Mouse (Mus musculus): ENCODE results near the gene Nsg1.

Nsg1 gene

GRCm38 (mm10) chr5:38159634-38160413 lies at the start of gene Nsg1:
TSS of gene Nsg1 (minus strand) at chr5:38159907.
- DNase-seq (ENCODE audit: low spot score) = no peak

- DNase-seq (ENCODE audit: low spot score) = no peak
These were observed 49.3 kb upstream of the Nsg1 start for GRCm38 (mm10) chr5:38208985-38209384.

- DNase-seq (ENCODE audit: low spot score) = no peak
These were observed 45.6 kb upstream of the Nsg1 start for GRCm38 (mm10) chr5:38205303-38205726.

GRCm38 (mm10) chr5:38199686-38200085 lies 40.0 kb upstream of the Nsg1 start:
- no peak for DNase-seq (ENCODE audit: low spot score)

GRCm38 (mm10) chr5:38197482-38197823 lies 37.7 kb upstream of the Nsg1 start:
- DNase-seq (ENCODE audit: low spot score) = peak; percentile 75

DNA sequence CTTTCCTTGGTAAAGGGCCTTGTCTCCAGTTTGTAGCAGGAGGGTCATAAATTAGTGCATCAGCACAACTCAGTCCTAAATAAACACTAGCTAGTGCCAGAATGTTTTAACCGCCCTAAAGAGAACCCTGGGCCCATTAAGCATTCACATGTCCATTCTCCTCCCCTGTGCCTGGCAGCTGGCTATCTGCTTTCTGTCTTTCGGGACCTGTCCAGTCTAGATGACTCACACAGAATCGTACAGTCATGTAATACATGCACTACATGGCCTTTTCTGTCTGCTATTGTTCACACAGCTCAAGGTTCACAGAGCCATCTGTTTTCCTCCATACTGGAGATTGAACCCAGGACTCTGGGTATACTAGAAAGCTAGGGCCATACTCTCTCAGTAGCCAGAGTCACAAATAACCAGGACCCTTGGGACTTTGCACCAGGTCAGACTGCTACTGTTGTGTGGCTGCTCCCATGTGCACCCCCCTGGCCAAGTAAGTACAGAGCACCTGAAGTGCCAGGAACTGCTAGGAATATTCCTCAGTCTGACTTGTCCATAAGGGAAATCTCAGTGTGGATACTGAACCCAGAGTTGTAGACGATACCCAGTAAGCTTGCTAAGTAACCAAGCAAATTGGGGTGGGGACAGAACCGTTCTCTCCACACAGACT lies 37.2 kb upstream of the Nsg1 start:
- DNase-seq (ENCODE audit: low spot score) = no peak

DNA sequence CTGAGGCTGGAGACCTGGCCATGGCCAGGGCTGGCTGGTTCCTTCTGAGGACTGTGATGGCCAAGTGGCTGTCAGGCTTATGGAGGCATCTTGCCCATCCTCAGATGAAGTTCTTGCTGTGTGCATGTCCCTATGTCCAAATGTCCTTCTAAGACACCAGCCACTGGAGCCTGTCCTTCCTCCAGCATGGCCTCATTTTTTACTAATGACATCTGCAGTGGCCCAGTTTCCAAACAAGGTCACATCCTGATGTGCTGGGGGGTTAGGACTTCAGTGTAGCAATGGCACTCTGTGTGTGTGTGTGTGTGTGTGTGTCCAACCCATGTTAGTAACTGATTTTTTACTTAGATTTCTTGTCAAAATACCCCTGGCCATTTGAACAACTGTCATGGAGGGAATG lies 36.2 kb upstream of the Nsg1 start:
- no peak for DNase-seq (ENCODE audit: low spot score)

DNA sequence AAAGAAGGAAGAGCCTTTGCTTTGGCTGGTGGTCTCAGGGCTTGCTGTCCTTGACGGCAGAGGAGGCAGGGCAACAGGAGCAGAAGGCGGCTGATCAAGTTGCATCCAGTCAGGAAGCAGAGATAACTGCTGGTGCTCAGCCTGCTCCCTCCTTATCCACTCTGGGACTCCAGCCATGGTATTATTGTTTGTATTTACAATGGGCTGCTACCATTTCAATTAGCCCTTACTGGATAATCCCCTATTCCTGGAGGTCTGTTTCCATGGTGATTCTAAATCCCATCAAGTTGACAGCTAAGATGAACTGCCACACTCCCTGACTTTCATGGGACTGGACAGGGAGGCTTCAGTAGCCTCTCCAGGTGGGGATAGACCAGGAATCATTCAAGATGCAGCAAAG lies 35.2 kb upstream of the Nsg1 start:
- no peak for DNase-seq (ENCODE audit: low spot score)

- no peak for DNase-seq (ENCODE audit: low spot score)
These were observed 31.2 kb upstream of the Nsg1 start for GRCm38 (mm10) chr5:38190907-38191306.

GRCm38 (mm10) chr5:38187006-38187405 lies 27.3 kb upstream of the Nsg1 start:
- DNase-seq (ENCODE audit: low spot score) = no peak

DNA sequence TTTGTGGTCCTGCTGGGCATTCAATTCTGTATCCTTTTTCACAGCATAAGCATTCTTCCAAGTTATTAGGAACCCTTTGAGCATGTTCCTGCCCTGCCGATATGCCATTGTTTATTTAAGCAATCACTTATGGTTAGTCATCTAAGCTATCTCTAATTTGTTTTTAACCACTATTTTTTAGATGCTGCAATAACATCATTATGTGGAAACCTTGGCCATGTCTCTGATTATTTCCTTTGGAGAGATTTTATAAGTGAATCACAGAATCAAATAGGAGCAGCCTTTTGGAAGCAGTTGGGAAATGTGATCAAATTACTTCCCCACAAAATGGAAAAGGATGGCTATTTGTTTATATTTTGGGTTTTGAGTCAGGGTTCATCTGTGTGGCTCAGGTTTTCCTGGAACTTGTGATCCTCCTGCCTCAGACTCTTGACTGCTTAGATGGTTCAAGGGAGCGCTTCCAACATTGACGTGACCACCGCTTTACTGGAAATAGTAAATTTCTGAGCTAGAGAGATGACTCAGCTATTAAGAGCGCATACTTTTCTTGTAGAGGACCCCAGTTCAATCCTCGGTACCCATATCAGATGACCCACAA lies 25.1 kb upstream of the Nsg1 start:
- no peak for DNase-seq (ENCODE audit: low spot score)

GRCm38 (mm10) chr5:38174256-38174912 lies 14.7 kb upstream of the Nsg1 start:
- DNase-seq (ENCODE audit: low spot score) = no peak

DNA sequence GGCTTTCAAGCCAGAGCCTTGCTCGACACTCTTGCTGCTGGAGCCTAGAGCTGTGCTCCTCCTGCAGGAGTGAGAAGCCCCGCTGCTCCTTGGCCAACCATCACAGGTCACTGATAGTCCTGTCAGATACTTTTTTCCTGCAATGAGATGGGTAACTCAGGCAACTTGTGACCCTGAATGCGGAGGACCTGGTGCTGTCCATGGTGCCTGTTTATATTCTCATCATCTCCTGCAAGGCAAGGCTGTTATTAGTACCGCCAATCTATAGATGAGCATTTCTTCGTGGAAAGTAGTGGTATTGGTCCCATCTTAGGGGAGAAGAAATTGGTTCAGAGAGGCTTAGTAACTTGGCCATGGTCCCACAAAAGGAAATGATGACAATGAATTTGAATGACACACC lies 14.1 kb upstream of the Nsg1 start:
- DNase-seq (ENCODE audit: low spot score) = no peak

DNA sequence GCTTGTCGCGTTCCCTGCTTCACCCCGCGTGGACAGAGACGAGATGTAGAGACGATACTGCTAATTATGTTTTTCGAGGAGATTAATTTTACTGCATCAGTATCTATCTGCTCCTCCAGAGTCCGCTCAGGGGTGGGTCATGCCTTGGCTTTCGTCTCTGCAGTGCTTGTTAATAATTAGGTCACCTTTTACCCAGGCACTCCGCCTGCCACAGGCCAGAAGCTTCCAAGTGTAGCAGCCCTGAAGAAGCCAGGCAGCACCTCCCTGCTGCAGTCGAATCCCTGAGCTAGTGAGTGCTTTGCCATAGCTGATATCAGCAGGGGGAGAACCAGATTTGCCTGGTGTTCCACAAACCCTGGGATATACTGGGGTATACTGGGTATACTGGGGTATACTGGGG lies 8.8 kb upstream of the Nsg1 start:
- no peak for DNase-seq (ENCODE audit: low spot score)

DNA sequence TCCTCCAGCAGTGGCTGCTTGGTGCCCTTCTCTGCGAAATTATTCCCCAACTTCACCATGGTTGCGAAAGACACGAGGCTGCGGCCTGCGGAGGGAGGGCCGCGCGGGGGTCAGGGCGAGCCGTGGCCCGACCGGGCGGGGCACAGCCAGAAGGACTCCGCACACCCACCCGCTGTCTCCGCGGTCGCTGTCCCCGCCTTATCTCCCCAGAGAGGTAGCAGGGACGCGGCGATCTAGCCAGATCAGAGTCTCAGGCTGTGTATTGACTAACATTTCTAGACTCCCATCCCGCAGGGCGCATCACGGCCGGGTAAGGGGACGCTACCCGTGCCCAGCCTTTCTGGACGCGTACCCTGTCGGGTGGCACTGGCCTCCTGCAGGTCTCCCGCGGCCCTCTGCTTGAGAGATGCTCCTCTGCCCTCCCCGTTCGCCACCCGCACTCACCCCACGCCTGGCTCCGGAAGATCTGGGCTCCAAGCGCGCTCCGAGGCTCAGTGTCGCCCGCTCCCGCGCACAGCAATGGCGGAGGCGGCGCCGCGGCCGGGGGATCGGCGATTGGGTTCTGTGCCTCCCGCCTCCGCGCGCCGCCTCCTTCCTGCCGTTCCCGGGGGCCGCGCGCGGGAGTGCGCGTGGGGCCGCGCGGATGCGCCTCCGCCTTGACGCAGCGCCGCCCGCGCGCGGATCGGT lies 617 bp downstream of the Nsg1 start:
- no peak for DNase-seq (ENCODE audit: low spot score)

GRCm38 (mm10) chr5:38158501-38158946 lies 1.2 kb downstream of the Nsg1 start:
- no peak for DNase-seq (ENCODE audit: low spot score)

- no peak for DNase-seq (ENCODE audit: low spot score)
These were observed 2.2 kb downstream of the Nsg1 start for GRCm38 (mm10) chr5:38157481-38158020.

- no peak for DNase-seq (ENCODE audit: low spot score)
These were observed 6.1 kb downstream of the Nsg1 start for GRCm38 (mm10) chr5:38153636-38154035.

DNA sequence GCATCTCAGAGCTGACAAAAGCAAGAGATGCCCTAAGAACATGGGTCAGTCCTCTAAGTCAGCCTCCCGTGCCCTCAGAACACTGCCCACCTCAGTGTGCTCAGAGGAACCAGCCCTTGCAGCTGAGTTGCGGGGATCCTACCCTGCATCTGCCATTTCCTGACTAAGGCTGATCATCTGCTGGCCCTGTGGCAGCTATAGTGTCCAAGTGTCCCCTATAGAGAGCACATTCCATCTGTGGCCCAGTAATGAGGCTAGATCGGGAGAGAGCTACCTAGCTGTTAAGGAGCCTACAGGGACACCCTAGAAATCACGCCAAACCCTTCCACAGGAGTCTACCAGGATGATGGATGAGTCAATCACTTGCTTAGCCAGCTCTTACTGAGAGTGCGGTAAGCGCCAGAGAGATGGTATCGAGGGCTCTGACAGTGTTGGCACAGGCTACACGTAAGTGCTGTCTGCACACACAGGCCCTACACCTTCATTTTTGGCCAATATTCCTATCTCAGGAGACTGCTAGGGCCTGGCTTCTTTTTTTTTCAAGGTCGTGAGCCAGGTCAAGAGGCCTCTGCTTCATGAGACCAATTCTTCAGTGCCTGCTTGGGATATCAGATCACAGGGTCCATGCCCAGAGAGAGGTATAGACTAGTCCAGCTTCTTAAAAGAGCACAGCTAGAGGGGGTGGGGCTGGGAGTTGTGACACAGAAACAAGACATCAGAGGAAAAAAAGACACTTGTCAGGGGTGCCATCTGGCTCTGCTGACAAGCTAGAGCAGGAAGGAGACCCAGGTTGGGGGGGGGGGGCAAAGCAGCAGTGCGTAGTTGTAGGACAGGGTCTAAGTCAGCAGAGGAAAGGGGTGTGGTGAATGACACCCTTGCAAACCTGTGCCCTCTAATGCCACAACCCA lies 7.3 kb downstream of the Nsg1 start:
- no peak for DNase-seq (ENCODE audit: low spot score)

- DNase-seq (ENCODE audit: low spot score) = no peak
These were observed 8.4 kb downstream of the Nsg1 start for GRCm38 (mm10) chr5:38151264-38151663.

DNA sequence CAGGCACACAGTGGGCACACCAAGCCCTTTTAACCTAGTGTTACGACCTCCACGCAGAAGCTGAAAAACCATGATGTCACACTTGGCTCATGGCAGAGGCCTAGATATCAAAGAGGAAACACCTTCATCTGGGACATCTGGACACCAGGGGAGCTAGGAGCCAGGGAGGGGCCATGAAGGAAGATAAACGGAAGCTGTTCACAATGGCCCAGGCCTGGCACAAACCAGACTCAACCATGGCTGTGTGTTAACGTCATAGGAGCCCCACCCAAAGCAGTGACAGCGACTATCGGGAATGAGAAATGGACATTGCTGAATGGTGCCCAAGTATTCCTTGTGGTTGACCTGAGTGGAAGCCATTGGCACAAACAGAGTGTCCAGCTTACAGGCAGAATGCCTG lies 13.2 kb downstream of the Nsg1 start:
- DNase-seq (ENCODE audit: low spot score) = no peak

All from layer of hippocampus, adult 9-10 months (tissue).